Mouse (Mus musculus) left cerebral cortex, postnatal 25 days (tissue): ENCODE measurements around the gene Aldh8a1. TPM values are rescaled to one million over a fixed set of nuclear protein-coding genes. Genes with fewer than 3 reads are reported as not detected.

ENCODE experiments used
- DNase-seq, 2 experiments: peaks; one replicate each; pipeline ENCODE4 v3.0.0; 2022; ENCODE audit warnings: low spot score in 2 of 2, mixed read lengths in 1 of 2
- intact Hi-C: fragments of 180-260 bp; cut with DNase I; formaldehyde crosslinking; loops from one replicate; pipeline ENCODE4 v1.15.1; 2025
- total RNA-seq, 2 experiments: library from RNA; stranded (reverse); gene quantifications; 2 replicates each; pipeline ENCODE4 v1.2.3; 2021

Aldh8a1 gene
- total RNA-seq, 2 experiments from 2014 or later: 0.25 TPM

DNA sequence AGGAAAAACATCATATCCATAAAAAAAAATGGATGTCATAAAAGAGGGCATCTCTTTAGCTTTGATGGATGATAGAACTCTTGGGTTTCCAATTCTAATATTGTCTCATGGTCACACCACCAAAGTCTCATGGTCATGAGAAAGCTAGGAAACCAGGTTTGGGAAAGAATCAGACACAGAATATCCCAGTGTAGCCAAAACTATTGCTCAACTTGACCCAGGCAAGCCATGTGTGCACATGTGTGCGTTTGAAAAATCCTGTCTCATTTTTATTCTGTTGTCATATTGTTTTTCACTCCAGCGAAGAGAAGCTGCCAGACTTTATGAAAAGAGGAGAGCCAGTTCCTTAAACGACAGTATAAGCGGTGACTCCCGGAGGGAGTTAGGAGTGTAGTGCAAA, 33.6 kb downstream of the Aldh8a1 start:
- no peak for DNase-seq
- intact Hi-C loops: no loop called here

DNA sequence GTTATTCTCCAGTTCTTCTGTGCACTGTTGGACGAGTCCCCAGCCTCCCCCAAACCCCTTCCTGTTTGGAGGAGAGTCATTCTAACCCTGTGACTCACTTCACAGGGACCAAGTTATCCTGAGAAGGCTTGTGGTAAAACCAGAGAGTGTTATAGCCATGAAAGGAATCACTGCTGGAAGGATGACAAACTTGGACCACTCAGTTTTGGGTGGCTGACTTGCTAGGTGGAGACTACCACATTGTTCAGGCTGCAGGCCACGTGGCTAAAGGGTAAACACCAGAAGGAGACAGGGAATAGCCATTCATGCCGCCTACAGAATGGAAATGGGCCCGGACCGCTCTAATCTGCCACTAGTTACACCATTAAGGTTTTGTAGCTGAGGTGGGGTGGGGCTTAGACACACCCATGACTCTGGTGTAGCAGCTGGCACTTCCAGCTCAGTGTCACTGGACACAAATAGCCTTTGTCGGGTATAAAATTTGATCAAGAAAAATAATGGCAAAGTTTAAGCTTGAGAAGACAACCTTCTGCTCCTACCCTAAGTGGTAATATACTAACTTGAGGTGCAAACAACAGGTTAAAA, 34.6 kb downstream of the Aldh8a1 start:
- intact Hi-C loops: no loop called here

DNA sequence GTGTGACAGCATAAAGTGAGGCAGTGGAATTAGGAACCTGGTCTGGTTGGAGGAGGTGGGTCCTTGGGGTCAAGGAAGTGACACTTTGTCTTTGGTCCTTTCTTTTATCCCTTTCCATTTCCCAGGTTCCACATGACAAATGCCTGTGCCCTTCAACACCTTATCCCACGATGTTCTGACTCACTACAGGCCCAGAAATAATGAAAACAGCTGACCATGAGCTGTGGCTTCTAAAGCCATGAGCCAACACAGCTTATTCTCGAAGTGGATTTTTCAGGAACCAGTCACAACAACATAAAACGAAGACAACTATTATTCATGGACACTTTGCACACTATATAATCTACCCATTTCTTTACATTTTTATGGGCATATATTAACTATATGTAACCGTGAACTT, 37.9 kb downstream of the Aldh8a1 start:
- intact Hi-C loops: no loop called here
- DNase-seq: no peak

More for the DNA sequence above, 34.6 kb downstream of the Aldh8a1 start:
- no peak for DNase-seq

DNA sequence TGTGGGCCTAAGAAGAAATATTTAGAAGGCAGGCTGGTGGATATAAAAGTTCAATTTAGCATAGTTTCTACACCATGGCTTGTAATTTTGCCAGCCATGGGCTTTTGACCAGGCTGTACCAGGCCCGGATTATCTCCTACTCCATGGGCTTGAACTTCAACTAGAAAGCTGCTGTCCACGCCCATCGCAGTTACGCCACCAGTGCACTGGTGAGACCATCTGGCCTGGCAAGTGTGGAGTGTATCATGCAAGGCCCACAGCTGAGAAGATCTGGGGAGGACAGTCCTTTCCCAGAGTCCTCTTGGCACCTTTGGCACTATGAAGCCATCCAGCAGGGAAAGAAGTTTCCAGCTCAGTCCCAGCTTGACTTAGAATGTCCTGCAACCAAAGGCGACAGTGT, 39.1 kb downstream of the Aldh8a1 start:
- intact Hi-C loops: no loop called here
- no peak for DNase-seq

DNA sequence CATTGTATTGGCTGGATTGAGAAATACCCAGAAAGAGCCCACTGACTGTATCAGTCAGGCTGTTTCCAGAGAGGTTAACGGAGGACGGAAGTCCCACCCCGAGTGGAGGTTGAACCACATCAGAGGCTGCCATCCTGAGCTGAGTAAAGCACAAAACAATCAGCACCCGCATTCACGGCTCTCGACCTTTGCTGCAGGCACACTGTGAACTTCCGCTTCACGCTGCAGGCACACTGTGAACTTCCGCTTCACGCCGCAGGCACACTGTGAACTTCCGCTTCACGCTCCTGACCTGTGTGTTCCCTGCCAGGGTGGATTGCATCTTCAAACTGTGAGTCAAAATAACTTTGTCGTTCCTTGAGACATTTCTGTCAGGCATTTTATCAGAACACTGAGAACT, 42.1 kb downstream of the Aldh8a1 start:
- no peak for DNase-seq
- intact Hi-C loops: no loop called here

DNA sequence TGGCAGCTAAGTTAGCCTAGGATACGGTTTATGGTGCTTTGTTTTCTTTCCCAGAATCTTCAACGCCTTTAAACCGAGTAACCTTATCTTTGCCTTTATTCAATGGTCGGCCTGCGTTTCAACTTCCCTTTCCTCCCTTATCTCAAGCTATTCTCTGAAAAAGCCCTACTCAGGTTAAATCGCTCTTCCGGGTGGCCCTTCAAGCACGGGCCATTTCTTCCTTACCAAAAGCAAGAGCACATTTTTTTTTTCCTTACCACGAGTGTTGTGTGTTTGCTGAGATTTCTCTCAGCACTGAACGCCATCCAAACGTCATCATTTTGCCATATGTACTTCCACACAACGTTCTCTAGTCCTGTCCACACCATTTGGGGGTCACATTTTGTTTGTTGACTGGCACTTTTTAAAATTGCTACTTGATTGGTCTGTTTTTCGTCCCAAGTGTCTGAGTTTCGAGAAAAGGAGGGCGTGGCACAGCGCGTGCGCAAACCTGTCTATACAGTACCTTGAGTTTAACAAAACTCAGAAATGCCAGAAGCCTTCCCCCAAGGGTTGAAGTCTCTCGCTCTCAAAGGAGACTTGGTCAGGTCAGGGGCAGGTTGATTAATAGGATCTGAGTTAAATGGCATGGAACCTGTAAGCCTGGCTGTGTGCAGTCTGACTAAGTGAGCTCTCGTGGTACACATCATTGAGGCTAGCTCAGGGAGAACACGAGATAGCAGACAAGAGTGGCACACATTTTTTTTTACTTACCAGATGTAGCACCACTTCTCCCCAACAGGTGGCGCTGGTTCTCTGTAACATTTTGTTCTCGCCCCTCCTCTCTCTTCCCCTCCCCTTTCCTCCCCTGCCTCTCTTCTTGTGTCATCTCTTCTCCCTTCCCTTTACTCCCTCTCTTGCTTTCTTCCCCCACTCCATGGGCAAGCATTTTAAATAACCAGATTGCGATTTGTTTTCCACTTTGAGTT, 43.6 kb downstream of the Aldh8a1 start:
- DNase-seq: peak; percentile 21 to 73
- intact Hi-C loops: loop anchor here (5.0 kb wide), 1 partner anchor 42 kb away; no protein-coding TSS in a partner anchor

DNA sequence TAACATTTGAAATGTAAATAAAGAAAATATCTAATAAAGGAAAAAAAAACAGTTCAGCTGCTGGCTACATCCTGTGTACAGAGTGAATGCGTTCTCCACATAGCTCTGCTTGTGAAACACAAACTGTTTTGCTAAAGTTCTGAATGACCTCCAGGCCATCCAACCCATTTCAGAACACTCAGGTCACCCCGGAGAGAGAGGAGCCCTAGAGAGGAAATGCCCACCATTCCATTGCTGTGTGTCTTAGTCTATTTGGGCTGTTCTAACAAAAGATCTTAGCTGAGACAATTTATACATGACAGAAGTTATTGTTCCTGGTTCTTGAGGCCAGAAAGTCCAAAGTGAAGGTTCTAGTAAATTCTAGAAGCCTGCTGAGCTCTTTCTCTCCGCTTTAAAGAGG, 49.4 kb downstream of the Aldh8a1 start:
- no peak for DNase-seq
- intact Hi-C loops: no loop called here

DNA sequence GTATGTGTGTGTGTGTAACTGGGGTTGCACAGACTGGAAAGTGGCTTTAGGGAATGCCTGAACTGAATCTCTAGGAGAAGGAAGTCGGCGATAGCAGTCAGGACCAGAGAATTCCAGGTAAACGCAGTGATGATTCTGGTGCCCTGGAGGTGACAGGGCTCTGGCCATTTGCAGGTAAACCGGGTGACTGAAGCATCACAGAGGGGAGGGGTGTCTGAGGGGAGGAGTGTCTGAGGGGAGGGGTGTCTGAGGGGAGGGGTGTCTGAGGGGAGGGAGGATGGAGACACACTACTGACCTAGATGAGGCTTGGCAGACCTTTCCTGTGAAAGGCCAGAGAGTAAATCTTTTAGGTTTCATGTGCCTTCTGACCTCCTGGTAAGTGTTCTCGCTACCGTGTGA, 50.9 kb downstream of the Aldh8a1 start:
- intact Hi-C loops: no loop called here
- DNase-seq: no peak

DNA sequence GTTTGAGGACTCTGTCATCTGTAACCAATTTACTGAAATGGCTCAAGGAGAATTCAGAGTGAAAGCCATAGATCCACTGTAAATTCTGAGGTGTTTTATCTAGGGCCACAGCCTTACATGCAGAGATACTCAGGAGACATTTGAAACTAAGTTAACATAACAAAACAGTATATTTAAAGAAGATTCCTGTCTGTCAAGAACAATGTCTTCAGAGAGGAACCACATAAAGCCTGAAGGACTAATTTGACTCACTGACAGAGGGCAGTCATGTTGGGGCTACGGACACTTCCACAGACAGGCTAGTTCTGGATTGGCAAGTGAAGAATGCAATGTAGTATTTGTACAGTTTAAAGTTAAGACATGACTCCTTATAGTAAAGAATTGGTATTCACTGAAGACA, 62.2 kb downstream of the Aldh8a1 start:
- intact Hi-C loops: no loop called here

DNA sequence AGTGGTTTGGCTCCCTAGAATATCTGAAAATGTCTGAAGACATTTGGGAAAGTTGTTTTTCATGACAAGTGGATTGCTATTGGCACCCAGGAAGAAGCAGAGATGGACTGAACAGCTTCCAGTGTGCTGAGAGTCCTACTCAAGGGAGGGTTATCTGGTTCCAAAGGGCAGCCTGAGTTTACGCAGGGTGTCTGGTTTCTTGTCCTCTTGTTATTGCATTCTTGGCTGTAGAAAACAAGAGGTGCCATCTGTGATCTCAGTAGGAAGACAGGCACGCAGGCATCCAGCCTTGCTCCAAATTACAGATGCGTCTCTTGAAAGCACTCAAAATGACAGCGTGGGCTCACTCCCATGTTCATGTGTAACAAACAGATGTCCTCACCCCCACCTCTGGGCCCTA, 63.9 kb downstream of the Aldh8a1 start:
- DNase-seq: no peak
- intact Hi-C loops: no loop called here

More for the DNA sequence above, 62.2 kb downstream of the Aldh8a1 start:
- DNase-seq: no peak

DNA sequence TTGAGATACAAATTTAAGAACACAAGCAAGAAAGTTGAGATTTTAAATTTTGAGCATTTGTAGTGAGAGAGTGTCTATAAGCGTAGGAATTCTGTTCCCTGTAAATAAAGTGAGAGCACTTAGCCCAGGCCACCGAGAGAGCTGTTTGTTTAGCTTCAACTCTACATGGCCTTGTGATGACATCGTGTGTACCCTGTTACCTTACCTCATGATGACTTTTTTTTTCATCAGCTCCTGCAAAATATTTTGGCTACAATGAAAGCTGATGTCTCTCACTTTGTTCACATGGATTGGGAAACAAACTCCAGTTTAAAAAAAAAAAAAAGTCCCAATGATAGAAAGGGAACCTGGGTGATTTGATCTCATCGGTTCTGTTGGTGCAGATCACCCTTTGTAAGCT, 64.6 kb downstream of the Aldh8a1 start:
- intact Hi-C loops: no loop called here
- no peak for DNase-seq

DNA sequence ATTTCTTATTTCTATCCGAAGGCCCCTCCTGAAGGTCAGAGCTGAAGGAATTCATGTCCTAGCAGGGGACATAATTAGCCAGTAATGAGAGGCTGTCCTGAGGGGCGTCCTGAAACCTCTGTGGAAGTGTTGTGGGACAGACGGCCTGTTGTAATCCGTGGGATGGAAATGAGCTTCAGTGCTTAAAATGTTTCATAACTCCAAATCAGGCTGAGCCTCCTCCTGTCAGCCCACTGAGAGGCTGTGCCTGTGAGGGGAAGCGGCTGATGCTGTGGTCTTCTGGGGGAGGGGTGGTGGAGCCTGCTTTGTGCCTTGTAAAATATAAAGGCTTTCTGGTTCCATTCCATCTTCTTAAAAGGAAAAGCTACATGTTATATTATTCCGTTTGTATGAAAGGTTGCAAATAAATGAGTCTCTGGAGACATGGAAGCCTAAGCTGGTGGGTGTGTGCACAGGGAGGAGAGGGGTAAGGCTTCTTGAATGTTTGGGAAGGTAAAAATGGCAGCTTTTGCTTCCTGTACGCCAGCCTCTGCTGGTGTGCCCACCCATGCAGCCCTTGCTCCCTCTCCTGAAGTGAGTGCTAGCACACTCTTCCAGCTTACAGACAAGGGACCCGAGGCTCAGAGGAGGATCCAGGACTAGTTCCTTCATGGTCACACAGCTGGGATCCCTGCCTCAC, 66.7 kb downstream of the Aldh8a1 start:
- peak in 1 of 2 experiments; percentile 91 for DNase-seq
- intact Hi-C loops: no loop called here

DNA sequence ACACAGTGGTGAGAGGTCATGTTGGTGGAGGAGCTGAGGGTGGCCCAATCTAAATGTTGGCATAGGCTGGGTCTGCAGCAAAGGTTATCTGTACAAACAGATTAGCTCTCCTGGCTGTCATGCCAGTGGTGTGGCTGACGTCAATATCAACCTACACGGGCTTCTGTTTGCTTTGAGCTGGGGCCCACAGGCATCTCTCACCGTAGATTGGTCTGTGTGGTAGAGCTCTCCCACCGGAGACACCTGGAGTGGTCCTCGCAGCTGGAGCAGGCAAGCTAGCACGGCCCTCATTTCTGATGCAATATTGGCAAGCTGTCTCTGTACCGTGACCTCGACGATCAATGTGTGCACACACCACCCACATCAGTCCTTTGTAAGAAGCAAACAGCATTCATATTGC, 67.3 kb downstream of the Aldh8a1 start:
- no peak for DNase-seq
- intact Hi-C loops: no loop called here

Other genes starting within 250 kb of the Aldh8a1 start
- gene Myb, start 216.3 kb upstream of the Aldh8a1 start, total RNA-seq: under 1 TPM; 0.34 to 0.60 TPM
- 10 to 100 TPM; 69.4 to 69.5 TPM for gene Hbs1l, start 81.3 kb upstream of the Aldh8a1 start, total RNA-seq
- not detected for gene 1700020N01Rik, start 215.9 kb downstream of the Aldh8a1 start, total RNA-seq